In the genomic region with DNA sequence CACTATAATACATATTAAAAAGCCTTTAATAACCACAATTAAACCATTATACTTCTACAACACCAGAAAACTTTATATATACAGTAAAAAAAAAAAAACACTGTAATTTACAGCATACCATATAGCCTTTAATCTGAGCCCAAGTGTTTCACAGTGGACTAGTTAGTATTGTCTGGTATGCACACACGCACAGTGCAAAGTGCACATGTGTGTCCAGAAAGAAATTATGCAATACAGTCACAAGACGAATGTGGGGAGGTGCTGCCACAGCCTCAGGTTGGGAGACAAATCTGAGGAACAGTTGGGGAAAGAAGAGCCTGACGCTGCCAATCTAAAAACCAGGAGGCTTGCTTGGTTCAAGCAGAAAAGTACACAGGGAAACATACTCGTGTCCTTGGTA, we compare ENCODE assay signal across 8 mouse cellular contexts. TPM values are rescaled to one million over a fixed set of nuclear protein-coding genes. Genes with fewer than 3 reads are reported as not detected.
"Had no signal": no experiment of that assay in that cellular context is flagged by ENCODE, and none has a peak within 500 bp of the region (broad histone marks: within the 10 kb centered on the region; RNA-seq: fewer than 3 reads in every experiment).

No protein-coding gene starts in this region.

- H3K4me3 ChIP-seq: limb, embryonic 15.5 days; midbrain, embryonic 12.5 days; neural tube, embryonic 13.5 days had no signal

- H3K27me3 ChIP-seq: limb, embryonic 15.5 days; midbrain, embryonic 12.5 days; neural tube, embryonic 13.5 days had no signal

- H3K36me3 ChIP-seq: limb, embryonic 15.5 days; midbrain, embryonic 12.5 days; neural tube, embryonic 13.5 days had no signal

- H3K27ac ChIP-seq: limb, embryonic 15.5 days; midbrain, embryonic 12.5 days; neural tube, embryonic 13.5 days had no signal

- H3K9ac ChIP-seq: limb, embryonic 15.5 days; midbrain, embryonic 12.5 days; neural tube, embryonic 13.5 days had no signal

- H3K4me2 ChIP-seq: limb, embryonic 15.5 days; midbrain, embryonic 12.5 days; neural tube, embryonic 13.5 days had no signal

- H3K9me3 ChIP-seq: limb, embryonic 15.5 days; midbrain, embryonic 12.5 days; neural tube, embryonic 13.5 days had no signal

- H3K4me1 ChIP-seq: limb, embryonic 15.5 days; midbrain, embryonic 12.5 days; neural tube, embryonic 13.5 days had no signal

RNA-seq across cellular contexts. Expression of gene Gm14569, which starts 42.1 kb away (rescaled TPM):
- polyA plus RNA-seq: kidney, embryonic 14.5 days; limb, embryonic 11.5 days; limb, embryonic 15.5 days; lung, embryonic 16.5 days; midbrain, embryonic 12.5 days; midbrain, embryonic 16.5 days; neural tube, embryonic 13.5 days; stomach, embryonic 14.5 days had no signal
